In the genomic region with DNA sequence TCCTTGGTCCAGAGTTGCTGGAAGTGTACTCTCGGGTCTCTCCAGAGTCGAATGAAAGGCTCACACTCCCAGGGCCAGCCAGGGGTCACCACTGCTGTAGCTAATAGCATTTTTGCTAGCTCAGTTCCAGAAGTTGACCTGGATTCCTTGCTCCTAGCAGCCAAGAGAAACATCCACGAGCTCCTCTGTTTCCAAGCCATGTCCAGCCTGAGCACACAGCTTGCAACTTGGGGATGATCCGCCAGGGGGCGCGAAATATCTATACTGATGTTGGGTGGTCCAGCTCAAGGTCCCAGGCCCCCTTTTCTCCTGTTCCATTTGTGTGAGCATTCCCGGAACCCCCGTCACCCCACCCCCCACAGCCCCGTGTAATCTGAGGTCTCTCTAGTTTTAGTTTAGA, we compare ENCODE assay signal across 8 mouse cellular contexts. TPM values are rescaled to one million over a fixed set of nuclear protein-coding genes. Genes with fewer than 3 reads are reported as not detected.
DNase-seq lines count a peak whose midpoint lies in the region; ATAC-seq lines count a peak whose summit lies in the region.

No protein-coding gene starts in this region.

- WGBS in embryonic facial prominence, embryonic 13.5 days: 31% methylated on average over 9 of the region's 9 CpGs
- 30% methylated on average over 9 of the region's 9 CpGs for whole genome bisulfite sequencing in midbrain, embryonic 16.5 days

- H3K4me3 ChIP-seq in embryonic facial prominence, embryonic 13.5 days: no peak overlapping the region
- peak overlapping the region; percentile 19 for H3K4me3 ChIP-seq in midbrain, embryonic 16.5 days (ENCODE audit: low read depth, low read length)

- peak; percentile 56 for DNase-seq in gastrocnemius, adult 18-20 months (ENCODE audit: low spot score)
- DNase-seq in gastrocnemius, postnatal 25 days: no peak
- DNase-seq in urinary bladder, postnatal 14 days (ENCODE audit: low spot score): peak; percentile 64
- no peak for DNase-seq in urinary bladder, adult 18-20 months (ENCODE audit: low spot score in 2 of 2)
- DNase-seq in kidney, postnatal 25 days: peak; percentile 68 to 79
- no peak for DNase-seq in MN1 (ENCODE audit: low spot score)

- no peak for ATAC-seq in embryonic facial prominence, embryonic 13.5 days (ENCODE audit: insufficient number of reproducible peaks, insufficient read depth, low FRiP score, low TSS enrichment, low read depth)
- no peak for ATAC-seq in midbrain, embryonic 16.5 days

- H3K9ac ChIP-seq in embryonic facial prominence, embryonic 13.5 days: no peak overlapping the region
- no peak overlapping the region for H3K9ac ChIP-seq in midbrain, embryonic 16.5 days (ENCODE audit: low read depth, low read length)

- peak overlapping the region; percentile 51; the same call in 1 of the 2 replicates for H3K27ac ChIP-seq in embryonic facial prominence, embryonic 13.5 days
- H3K27ac ChIP-seq in midbrain, embryonic 16.5 days (ENCODE audit: low read length): no peak overlapping the region

- no peaks in the 10 kb centered on the region for H3K36me3 ChIP-seq in embryonic facial prominence, embryonic 13.5 days
- H3K36me3 ChIP-seq in midbrain, embryonic 16.5 days (ENCODE audit: control insufficient read depth, insufficient read depth, low read length): no peaks in the 10 kb centered on the region

- peaks cover 13% of the 10 kb centered on the region for H3K4me1 ChIP-seq in embryonic facial prominence, embryonic 13.5 days
- H3K4me1 ChIP-seq in midbrain, embryonic 16.5 days (ENCODE audit: control insufficient read depth, insufficient read depth, low read length): peaks cover 6% of the 10 kb centered on the region

- H3K27me3 ChIP-seq in embryonic facial prominence, embryonic 13.5 days: no peaks in the 10 kb centered on the region
- no peaks in the 10 kb centered on the region for H3K27me3 ChIP-seq in midbrain, embryonic 16.5 days (ENCODE audit: control insufficient read depth, insufficient read depth, low read depth, low read length)

- no peak overlapping the region for H3K4me2 ChIP-seq in embryonic facial prominence, embryonic 13.5 days
- H3K4me2 ChIP-seq in midbrain, embryonic 16.5 days (ENCODE audit: low read length): no peak overlapping the region

- no peaks in the 10 kb centered on the region for H3K9me3 ChIP-seq in embryonic facial prominence, embryonic 13.5 days
- H3K9me3 ChIP-seq in midbrain, embryonic 16.5 days (replicated peaks; ENCODE audit: control insufficient read depth, low read length, poor library complexity, severe bottlenecking): no peaks in the 10 kb centered on the region

RNA-seq across cellular contexts. Expression of gene Zfp628, which starts 3.5 kb away (rescaled TPM):
- 1 to 10 TPM; 8.7 to 8.9 TPM for total RNA-seq in gastrocnemius, adult 18-20 months (2021)
- 1 to 10 TPM; 6.8 to 8.3 TPM for total RNA-seq in gastrocnemius, postnatal 25 days (2021)
- 4.3 and 4.8 TPM in 2 replicates for polyA plus RNA-seq in embryonic facial prominence, embryonic 13.5 days (2015; fragmentation: Nextera tagmentation; extraction: Ambion mirVana)
- 3.1 and 3.6 TPM in 2 replicates for polyA plus RNA-seq in midbrain, embryonic 16.5 days (2015; fragmentation: Nextera tagmentation; extraction: Ambion mirVana)

RNA-seq across cellular contexts. Expression of gene Gm36210, which starts 5.2 kb away (rescaled TPM):
- total RNA-seq in gastrocnemius, adult 18-20 months (2021): under 1 TPM; 0.18 to 0.64 TPM
- total RNA-seq in gastrocnemius, postnatal 25 days (2021): under 1 TPM; 0.21 to 0.36 TPM
- polyA plus RNA-seq in embryonic facial prominence, embryonic 13.5 days (2015; fragmentation: Nextera tagmentation; extraction: Ambion mirVana): 0.15 TPM in 1 of 2 replicates, not detected in the other
- 0.32 and 0.38 TPM in 2 replicates for polyA plus RNA-seq in midbrain, embryonic 16.5 days (2015; fragmentation: Nextera tagmentation; extraction: Ambion mirVana)

RNA-seq across cellular contexts. Expression of gene Nat14, which starts 10.3 kb away (rescaled TPM):
- total RNA-seq in gastrocnemius, adult 18-20 months (2021): 1 to 10 TPM; 3.2 to 4.6 TPM
- total RNA-seq in gastrocnemius, postnatal 25 days (2021): 1 to 10 TPM; 3.7 to 5.2 TPM
- 3.3 and 4.6 TPM in 2 replicates for polyA plus RNA-seq in embryonic facial prominence, embryonic 13.5 days (2015; fragmentation: Nextera tagmentation; extraction: Ambion mirVana)
- polyA plus RNA-seq in midbrain, embryonic 16.5 days (2015; fragmentation: Nextera tagmentation; extraction: Ambion mirVana): 48.2 and 49.4 TPM in 2 replicates

RNA-seq across cellular contexts. Expression of gene Ssc5d, which starts 14.0 kb away (rescaled TPM):
- 1 to 10 TPM; 3.9 to 4.7 TPM for total RNA-seq in gastrocnemius, adult 18-20 months (2021)
- total RNA-seq in gastrocnemius, postnatal 25 days (2021): 10 to 100 TPM; 10.1 to 11.6 TPM
- 0.51 and 0.62 TPM in 2 replicates for polyA plus RNA-seq in embryonic facial prominence, embryonic 13.5 days (2015; fragmentation: Nextera tagmentation; extraction: Ambion mirVana)
- polyA plus RNA-seq in midbrain, embryonic 16.5 days (2015; fragmentation: Nextera tagmentation; extraction: Ambion mirVana): 0.72 and 0.85 TPM in 2 replicates

RNA-seq across cellular contexts. Expression of gene Isoc2a, which starts 34.6 kb away (rescaled TPM):
- 10 to 100 TPM; 26.9 to 32.6 TPM for total RNA-seq in gastrocnemius, adult 18-20 months (2021)
- total RNA-seq in gastrocnemius, postnatal 25 days (2021): 10 to 100 TPM; 21.4 to 24.3 TPM
- 1.3 TPM in 2 replicates for polyA plus RNA-seq in embryonic facial prominence, embryonic 13.5 days (2015; fragmentation: Nextera tagmentation; extraction: Ambion mirVana)
- polyA plus RNA-seq in midbrain, embryonic 16.5 days (2015; fragmentation: Nextera tagmentation; extraction: Ambion mirVana): 0.46 and 0.57 TPM in 2 replicates

Comparison
In these comparisons a context has a peak if more than half of its experiments do, and no peak if none do; other contexts are left out.
1. DNase-seq: peak in gastrocnemius, adult 18-20 months (single experiment), urinary bladder, postnatal 14 days (single experiment) and kidney, postnatal 25 days (2 of 2); none in gastrocnemius, postnatal 25 days (single experiment), urinary bladder, adult 18-20 months (0 of 2) and MN1 (single experiment).